Mouse (Mus musculus): ENCODE measurements around the gene Tmigd3.

Gene Tmigd3

DNA sequence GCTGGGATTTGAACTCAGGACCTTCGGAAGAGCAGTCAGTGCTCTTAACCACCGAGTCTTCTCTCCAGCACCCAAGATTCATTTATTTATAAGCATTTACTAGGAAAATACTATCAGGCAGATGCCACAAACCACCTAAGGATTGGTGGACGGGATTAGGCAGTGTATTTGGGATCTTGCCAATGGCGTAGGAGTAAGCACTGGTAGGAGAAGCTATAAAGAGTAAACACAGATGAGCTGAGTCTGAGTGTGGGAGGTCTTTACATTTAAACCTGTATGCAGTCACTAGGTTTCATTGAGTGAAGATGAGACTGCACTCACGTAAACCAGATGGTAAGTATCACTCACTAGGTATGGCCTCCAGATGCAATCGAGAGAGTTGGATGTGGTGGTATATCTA, 63.2 kb downstream of the Tmigd3 start:
- no peak for DNase-seq

DNA sequence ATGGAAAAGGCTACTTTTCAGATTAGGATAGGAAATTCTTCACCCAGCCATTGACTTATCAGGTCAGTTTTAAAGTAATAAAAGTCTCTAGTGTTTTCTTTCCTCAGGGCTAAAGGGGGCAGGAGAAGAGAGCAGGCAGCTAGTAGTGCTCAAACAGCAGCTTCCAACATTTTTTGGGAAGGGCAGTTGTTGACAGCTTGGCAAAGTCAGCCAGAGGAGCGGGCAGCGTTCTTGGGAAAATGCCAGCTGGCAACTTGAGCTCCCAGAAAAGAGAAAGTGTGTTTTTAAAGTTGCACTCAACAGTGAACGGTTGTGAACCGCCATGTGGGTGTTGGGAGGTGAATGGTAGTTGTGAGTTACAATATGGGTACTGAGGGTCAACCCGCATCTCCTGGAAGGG, 64.3 kb downstream of the Tmigd3 start:
- no peak for DNase-seq

DNA sequence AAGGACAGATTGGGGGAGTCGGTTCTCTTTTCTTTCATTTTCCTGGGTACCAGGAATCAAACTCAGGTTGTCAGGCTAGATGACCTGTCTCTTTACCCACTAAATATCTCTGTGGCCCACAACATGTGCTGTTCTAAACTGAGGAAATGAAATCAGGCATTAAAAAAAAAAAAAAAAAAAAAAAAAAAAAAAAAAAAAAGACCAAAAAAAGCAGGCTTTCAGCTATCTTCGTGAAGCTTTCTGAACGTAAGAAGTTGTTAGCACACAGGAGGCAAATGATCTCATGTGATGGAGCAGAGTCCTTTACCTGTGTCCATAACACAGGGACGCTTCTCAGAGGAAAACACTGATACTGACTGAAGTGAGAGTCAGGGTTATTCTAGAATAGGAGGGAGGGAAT, 65.4 kb downstream of the Tmigd3 start:
- no peak for DNase-seq

DNA sequence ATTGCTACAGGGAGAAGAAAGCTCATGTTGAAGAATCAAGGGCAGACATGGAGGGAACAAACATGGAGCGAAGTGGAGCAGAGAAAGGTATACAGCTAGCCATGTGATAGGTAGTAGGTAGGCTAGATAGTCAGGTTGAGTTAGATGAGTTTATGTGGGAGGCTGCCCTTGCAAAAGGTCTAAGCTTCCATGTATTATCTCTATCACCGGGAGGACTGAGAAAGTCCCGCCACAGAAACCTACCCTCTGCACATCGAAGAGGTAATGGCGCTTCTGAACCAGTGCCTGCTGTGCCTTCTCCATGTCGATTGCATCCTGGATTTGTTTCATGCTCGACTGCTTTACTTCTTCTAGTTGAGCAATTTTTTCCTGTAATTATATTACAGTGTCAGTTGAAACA, 80.6 kb downstream of the Tmigd3 start:
- no peak for DNase-seq

DNA sequence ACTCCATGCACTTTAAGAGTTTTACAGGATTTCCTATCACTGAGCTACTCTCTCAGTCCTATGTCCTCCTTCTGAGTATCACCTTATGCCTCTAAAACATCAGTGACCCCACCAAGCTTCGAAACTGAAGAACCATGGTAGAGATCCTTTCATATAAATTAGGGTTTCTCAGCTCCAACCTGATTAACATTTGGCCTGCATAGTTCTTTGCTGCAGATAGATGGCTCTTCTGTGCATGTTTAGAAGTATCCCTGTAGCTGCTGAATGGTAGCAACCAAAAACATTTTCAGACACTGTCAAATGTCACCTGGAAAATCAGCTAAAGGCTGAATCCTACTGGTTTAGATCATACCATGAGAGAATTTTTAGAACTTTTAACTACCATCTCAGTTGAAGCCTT, 86.5 kb downstream of the Tmigd3 start:
- DNase-seq = no peak

DNA sequence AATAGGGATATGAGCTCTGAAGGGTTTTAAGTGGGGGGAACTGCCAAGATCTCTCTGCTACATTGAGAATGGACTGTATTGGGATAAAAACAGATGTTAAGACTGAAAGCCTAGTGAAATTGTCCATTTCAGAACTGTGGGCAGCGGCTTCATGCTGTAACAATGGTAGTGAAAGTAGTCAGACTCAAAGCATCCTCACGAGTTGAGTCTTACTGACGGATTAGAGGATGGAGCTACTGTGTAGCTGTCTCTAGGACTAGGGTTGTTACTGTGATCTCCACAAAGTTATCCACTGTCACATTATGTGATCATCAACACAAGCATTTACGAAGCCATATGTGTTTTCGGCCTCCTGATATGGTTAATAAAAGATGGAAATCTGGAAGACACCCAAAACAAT, 87.5 kb downstream of the Tmigd3 start:
- no peak for DNase-seq

DNA sequence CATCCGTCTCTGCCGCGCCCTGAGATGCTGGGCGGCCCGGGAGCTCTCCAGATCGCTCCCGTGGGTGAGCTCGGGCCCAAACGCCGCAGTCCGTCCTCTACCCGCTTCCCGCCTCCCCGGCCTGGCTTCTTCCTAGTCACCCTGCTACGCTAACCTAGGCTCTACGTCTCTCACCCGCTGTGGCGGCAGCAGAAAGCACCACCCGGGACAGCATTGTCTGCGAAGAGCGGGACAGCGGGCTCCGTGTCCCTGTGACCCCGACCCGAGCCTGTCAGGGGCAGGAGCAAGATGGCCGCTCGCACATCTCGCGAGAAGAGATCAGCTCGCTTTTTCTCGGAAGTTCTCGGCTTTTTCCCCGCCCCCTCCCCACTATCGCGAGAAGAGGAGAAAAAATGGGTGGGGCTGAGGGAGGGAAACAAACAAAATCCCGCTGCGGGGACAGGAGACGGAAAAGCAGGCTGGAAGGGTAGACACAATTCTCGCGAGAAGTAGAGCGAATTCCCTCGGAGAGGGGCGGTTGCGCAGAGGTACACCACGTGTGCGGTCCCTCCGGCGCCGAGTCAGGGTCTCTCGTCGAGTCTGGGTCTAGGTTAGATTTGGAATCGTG, 88.4 kb downstream of the Tmigd3 start, which contains the start of gene Wdr77:
Gene Wdr77, plus strand, starts transcription at position 396 of the 607 bp plus-strand sequence.
- peak; percentile 95 to 97 for DNase-seq

DNA sequence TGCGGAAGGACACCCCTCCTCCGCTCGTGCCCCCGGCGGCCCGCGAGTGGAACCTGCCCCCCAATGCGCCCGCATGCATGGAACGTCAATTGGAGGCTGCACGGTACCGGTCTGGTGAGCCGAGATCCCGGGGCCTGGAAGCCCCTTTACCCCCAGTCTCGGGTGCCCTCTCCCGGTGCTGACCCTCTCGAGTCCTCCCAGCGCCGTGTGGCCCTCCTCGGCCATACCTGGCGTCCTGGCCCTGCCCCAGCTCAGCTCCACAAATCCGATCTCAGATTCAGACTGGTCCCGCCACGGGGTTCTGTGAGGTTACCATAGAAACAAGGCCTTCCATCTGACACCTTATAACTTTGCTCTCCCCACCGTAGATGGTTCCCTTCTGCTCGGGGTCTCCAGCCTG, 88.9 kb downstream of the Tmigd3 start:
- no peak for DNase-seq

DNA sequence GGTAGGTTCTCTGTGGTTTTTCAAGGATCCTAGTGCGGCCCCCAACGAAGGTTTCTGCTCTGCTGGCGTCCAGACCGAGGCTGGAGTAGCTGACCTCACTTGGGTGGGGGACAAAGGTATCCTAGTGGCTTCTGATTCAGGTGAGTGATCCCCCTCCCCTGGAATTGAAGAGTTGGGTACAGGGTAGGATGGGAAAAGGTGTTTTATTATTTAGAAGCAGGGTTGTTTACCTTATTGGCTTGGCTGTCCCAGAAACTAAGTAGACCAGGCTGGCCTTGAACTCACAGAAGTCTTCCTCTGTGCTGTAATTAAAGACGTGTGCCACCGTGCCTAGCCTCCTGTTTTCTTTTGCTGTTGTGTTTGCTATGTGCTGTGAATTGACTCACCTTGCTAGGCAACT, 89.3 kb downstream of the Tmigd3 start, which contains the start of gene Atp5f1:
Gene Atp5f1, minus strand, starts transcription at position 101 of the 400 bp plus-strand sequence.
- no peak for DNase-seq

DNA sequence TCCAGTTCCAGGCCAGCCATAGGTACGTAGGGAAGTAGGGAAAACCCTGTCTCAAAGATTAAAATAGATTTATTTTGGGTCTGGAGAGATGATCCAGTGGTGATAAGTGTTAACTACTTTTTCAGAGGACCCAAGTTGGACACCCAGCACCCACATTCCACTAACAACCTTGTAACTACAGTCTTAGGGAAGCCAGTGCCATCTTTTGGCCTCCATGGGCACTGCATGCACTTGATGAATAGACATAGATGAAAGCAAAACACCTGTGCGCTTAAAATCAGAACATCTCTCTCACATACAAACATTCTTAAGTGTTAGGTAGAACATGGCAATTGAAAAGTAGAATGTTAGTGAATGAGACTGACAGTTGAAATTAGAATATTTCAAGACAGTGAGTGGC, 90.0 kb downstream of the Tmigd3 start:
- DNase-seq = peak; percentile 37 to 47

DNA sequence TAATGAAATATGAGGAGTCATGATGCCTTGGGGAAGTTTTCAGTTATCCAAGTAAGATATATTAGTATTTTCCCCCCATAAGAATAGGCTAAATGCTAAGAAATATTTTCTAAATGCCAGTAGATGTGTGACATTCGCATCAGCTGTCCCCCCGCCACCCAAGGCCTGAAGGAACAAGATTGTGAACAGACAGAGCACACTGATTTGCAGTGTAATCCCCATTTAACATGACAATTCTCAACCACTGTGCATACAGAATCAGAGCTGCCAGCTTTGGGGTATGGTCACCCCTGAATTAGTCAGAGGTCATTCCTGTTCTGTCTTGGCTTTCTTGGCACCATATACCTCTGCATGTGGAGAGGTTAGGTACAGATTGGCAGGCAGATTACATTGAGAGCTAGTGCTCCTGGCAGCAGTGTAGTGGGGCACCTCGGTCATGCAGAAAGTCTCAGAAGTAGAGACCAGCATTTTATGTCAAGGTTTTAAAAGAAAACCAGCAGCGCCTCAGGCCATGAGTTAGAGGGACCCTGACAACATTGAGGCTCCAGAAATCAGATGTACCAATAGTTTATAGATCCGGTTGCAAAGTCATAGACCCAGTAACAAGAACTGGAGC, 101.2 kb downstream of the Tmigd3 start:
- DNase-seq = no peak

DNA sequence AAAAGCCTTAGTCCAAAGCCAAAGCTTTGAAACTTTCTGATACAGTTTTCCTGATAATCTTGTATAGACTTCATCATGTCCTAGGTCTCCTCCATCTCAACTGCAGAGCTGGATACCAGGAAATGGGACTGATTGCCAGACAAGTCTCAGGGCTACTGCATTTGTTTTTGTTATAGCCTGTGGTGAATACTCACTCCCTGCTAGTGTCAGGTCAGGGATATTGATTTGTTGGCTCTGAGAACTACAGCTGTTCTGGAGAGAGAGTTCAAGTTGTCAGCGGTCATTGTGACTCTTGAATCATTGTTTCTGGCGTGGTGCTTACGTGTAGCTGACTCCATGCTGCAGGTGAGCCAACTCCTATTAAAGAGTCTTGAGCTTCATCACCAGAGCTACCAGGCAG, 102.7 kb downstream of the Tmigd3 start, which contains the start of gene Ovgp1:
Gene Ovgp1, plus strand, starts transcription at position 301 of the 400 bp plus-strand sequence.
- DNase-seq = no peak
